Mouse (Mus musculus): ENCODE data around the gene Atg101. TPM values are rescaled to one million over a fixed set of nuclear protein-coding genes. Genes with fewer than 3 reads are reported as not detected.

Atg101 gene
- total RNA-seq, 2 experiments from 2014 or later: 38.5 to 43.2 TPM

GRCm38 (mm10) chr15:101252614-101253013 lies 31.5 kb upstream of the Atg101 start:
- no peak for DNase-seq (ENCODE audit: low spot score in 2 of 2)
- intact Hi-C loops (cut with DNase I): no loop called here

DNA sequence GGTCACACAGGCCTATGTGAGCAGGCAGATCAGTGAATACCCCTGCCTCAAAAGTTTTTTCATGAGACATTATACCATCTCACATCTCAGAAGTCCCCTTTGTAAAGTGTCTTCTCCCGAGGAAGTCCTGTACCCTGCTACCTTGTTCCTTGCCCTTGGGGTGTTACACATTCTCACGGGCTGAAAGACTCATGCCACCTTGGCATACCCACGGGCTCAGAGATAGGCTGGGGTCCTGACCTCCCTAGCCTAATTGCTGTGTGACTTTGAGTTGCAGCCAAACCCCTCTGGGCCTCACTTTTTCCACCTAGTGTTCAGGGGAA lies 30.5 kb upstream of the Atg101 start:
- no peak for DNase-seq (ENCODE audit: low spot score in 2 of 2)

GRCm38 (mm10) chr15:101253886-101254795 lies 29.9 kb upstream of the Atg101 start, which contains the start of gene Nr4a1:
Gene Nr4a1, plus strand, starts transcription at chr15:101254269.
- peak in 1 of 2 experiments; percentile 88 for DNase-seq (ENCODE audit: low spot score in 2 of 2)
- intact Hi-C loops (cut with DNase I): no loop called here

More for the DNA sequence above, 30.5 kb upstream of the Atg101 start:
- intact Hi-C loops (cut with DNase I): no loop called here

DNA sequence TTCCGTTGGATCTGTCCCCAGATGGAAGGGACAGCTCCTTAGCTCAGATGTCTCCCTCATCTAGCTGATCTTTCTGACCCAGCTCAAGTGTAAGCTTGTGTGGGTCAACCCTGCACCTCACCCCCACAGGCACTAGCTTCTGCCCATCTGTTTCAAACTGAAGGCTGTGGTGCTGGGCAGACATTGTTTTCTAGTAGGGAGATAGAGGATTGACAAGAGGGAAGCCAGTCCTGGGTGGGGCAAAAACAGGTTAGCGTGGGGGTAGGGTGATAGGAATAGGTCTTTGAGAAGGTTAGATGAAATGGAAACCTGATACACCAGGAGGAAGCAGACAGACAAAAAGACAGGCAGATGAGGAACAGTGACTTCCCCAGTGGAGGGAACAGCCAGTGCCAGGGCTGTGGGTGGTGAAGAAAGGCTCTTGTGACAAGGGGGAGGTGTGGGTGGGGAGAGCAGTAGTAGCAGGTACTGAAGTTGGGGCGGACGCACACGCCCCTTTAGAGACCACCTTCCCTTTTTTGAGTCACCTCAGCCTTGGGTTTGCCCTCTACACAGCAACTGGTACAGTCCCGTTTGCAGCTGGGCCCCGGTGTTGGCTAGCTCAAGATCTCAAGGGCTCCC lies 28.1 kb upstream of the Atg101 start:
- intact Hi-C loops (cut with DNase I): no loop called here

GRCm38 (mm10) chr15:101256463-101257206 lies 27.4 kb upstream of the Atg101 start:
- intact Hi-C loops (cut with DNase I): no loop called here

More for the DNA sequence above, 28.1 kb upstream of the Atg101 start:
- no peak for DNase-seq (ENCODE audit: low spot score in 2 of 2)

DNA sequence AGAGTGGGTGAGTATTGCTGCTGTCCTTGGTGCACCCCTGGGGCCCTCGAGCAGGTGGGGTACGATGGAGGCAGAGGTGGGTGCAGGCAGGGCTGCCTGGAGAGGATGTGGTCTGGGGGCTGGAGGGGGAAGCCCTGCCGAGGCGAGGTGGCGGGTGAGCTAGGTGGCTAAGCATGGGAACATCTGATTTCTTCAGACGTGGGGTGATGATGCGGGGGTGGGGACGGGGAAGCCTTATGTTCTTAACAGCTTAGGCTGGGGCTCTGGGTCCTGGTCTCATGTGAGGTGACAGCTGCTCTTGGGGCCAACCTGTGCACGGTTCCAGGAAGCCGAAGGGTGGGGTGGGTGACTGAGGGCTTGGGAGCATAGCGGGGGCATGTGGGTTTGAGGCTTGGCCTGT lies 25.7 kb upstream of the Atg101 start:
- no peak for DNase-seq (ENCODE audit: low spot score in 2 of 2)
- intact Hi-C loops (cut with DNase I): no loop called here

More at GRCm38 (mm10) chr15:101256463-101257206, 27.4 kb upstream of the Atg101 start:
- no peak for DNase-seq (ENCODE audit: low spot score in 2 of 2)

- no peak for DNase-seq (ENCODE audit: low spot score in 2 of 2)
- intact Hi-C loops (cut with DNase I): no loop called here
Observed at GRCm38 (mm10) chr15:101259922-101260321, 24.1 kb upstream of the Atg101 start.

DNA sequence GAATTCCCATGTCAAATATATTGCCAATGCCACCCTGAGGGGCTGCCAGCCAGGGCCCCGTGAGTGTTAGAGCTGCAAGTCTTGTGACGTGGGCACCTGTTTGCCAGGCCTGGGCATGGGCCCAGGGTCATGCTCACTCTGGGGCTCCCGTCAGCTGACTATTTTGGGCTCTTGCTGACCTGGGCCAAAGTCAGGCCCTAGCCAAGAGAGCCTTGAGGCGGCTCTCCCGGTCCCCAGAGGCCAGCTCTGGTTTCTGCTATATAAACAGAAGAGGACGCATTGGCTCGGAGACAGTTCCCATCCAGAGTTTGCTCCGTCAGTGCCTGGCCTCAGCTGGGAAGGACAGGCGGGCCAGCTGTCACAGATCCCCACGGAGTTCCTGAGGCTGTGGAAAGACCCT lies 23.7 kb upstream of the Atg101 start:
- DNase-seq (ENCODE audit: low spot score in 2 of 2): no peak
- intact Hi-C loops (cut with DNase I): no loop called here

GRCm38 (mm10) chr15:101260874-101261622 lies 23.0 kb upstream of the Atg101 start:
- intact Hi-C loops (cut with DNase I): no loop called here
- DNase-seq (ENCODE audit: low spot score in 2 of 2): no peak

DNA sequence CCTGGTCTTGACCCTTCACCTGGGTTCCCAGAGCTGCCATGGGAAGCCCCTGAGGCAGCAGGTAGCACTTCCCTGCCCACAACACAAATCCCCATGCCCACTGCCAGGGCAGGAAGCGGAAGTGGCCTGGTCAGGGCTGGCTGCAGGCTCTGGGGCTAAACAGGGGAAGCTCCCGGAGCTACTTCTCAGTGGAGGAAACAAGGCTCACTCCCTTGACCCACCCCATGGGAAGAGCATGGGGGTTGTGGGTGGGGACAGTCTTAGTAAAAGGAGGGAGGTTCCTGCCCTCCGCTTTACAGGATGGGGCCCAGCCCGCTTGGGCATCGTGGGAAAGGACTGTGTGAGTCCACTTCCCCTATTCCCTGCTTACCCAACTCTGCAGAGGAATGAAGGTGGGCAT lies 21.6 kb upstream of the Atg101 start:
- intact Hi-C loops (cut with DNase I): no loop called here
- DNase-seq (ENCODE audit: low spot score in 2 of 2): no peak

DNA sequence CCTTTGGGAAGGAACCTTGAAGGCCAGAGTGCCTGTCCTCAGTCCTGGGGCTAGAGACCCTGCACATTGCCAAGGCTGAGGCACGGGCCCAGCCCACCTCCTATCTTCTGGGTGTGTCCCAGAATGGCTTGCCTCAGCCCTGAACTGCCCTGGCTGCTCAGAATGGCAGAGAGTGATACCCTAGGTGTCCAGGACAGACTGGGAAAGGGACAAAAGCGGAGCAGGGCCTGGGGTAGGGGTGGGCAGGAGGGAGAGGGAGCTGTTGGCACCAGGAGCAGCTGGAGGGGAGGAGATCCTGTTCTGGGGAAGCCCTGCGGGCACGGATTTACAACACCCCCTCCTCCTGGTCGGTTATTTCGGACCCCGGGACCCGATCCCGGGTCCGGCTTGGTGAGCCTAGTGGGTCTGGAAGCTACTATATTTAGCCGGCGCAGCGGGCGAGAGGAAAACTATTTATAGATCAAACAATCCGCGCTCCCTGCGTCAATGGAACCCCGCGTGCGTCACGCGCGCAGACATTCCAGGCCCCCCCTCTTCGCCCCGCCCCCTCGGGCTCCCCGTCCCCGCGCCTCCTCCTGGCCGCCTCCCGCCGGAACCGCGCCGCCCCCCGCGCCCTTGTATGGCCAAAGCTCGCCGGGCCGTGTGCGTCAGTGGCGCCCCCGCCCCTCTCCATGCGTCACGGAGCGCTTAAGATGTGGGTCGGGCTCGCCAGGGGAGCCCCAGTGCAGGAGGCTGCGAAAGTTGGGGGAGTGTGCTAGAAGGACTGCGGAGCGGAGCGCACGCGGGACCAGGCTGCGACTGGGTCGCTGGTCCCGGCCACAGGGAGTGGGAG lies 17.7 kb upstream of the Atg101 start:
- intact Hi-C loops (cut with DNase I): loop anchor here (1.0 kb wide), 1 partner anchor 20 kb away; no protein-coding TSS in a partner anchor
- peak; percentile 93 to 95 for DNase-seq (ENCODE audit: low spot score in 2 of 2)

DNA sequence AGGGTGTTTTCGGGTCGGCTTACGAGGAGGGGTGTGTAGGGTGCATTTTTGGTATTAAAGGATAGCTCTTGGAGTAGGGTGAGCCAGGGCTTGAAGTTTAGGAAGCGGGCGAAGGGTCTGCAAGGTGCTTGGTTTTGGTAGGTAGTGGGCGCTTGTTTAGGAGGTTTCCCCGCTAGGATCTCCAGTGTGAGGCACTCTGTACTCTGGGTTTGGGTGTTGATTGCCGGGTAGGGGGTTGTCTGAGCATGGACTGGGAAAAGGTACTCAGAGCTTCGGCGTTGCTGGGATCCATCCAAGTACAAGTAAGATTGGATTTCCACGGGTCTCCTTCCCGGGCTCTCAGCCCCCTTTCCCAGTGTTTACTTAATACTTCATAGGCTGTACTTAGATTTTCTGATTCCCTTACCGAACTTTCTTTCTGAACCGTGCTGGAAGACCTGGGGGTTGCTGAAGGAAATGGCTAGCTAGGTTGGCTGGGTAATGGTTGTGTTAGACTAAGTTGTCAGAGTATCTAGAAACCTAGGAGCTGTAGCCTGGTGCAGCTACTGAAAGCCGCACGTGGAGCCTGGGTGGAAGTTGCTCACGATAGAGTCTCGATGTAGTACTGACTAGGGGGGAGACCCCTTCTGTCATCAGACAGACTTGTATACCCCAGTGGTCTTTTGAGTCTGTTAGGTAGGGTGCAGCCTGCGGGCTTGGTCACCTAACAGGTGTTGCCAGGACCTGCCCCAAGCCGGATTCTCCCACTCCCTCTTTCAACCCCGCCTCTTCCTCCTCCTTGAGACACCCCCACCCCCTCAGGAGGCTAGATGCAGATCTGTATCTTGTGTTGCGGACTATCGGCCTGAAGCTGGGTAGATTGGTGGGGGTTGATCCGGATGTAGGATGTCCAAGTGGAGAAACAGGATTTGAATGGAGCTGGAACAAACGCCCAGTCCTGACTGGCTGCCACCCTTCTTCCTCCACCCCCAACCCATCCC lies 16.7 kb upstream of the Atg101 start:
- DNase-seq (ENCODE audit: low spot score in 2 of 2): no peak
- intact Hi-C loops (cut with DNase I): no loop called here

GRCm38 (mm10) chr15:101270101-101270820 lies 13.8 kb upstream of the Atg101 start:
- intact Hi-C loops (cut with DNase I): no loop called here
- no peak for DNase-seq (ENCODE audit: low spot score in 2 of 2)

GRCm38 (mm10) chr15:101271107-101271506 lies 13.0 kb upstream of the Atg101 start:
- no peak for DNase-seq (ENCODE audit: low spot score in 2 of 2)
- intact Hi-C loops (cut with DNase I): no loop called here

- DNase-seq (ENCODE audit: low spot score in 2 of 2): no peak
- intact Hi-C loops (cut with DNase I): no loop called here
Observed at GRCm38 (mm10) chr15:101271513-101271912, 12.6 kb upstream of the Atg101 start.

GRCm38 (mm10) chr15:101274380-101274779 lies 9.7 kb upstream of the Atg101 start:
- no peak for DNase-seq (ENCODE audit: low spot score in 2 of 2)
- intact Hi-C loops (cut with DNase I): no loop called here
